ENCODE assay signal across 19 mouse cellular contexts in the genomic region with DNA sequence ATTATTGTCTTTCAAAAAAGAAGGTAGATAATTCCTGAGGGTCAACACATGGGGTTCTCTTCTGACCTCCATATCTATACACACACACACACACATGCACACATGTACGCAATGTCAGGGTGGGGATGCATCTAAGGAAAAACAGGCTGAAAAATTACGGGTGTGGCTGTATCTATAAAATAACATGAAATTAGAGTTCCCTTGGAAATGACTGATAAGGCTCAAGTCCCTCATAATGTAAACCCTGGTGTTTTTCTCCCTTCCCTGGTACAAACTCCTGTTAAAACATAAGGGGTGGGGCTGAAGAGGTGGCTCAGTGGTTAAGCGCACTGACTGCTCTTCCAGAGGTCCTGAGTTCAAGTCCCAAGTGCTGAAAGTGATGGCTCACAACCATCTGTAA. TPM values are rescaled to one million over a fixed set of nuclear protein-coding genes. Genes with fewer than 3 reads are reported as not detected.
A peak's percentile ranks its signal among the peaks of the same experiment; 100 is the strongest.
DNase-seq lines count a peak whose midpoint lies in the region; ATAC-seq and TF ChIP-seq lines count a peak whose summit lies in the region.
"Had no signal": no experiment of that assay in that cellular context is flagged by ENCODE, and none has a peak within 500 bp of the region (broad histone marks: within the 10 kb centered on the region; RNA-seq: fewer than 3 reads in every experiment).

No protein-coding gene starts in this region.

- H3K9me3 ChIP-seq in limb, embryonic 13.5 days: no peaks in the 10 kb centered on the region
- no peaks in the 10 kb centered on the region for H3K9me3 ChIP-seq in limb, embryonic 10.5 days (replicated peaks)
- H3K9me3 ChIP-seq in erythroblast, embryonic 14.5 days (ENCODE audit: control insufficient read depth, low read length): no peaks in the 10 kb centered on the region
- H3K9me3 ChIP-seq: heart, embryonic 13.5 days; hindbrain, embryonic 13.5 days; limb, embryonic 12.5 days had no signal

- WGBS in limb, embryonic 13.5 days: 94% methylated on average over 3 of the region's 3 CpGs
- 95% methylated on average over 3 of the region's 3 CpGs for WGBS in limb, embryonic 10.5 days

- peak overlapping the region; percentile 67 for H3K4me2 ChIP-seq in limb, embryonic 13.5 days (replicated peaks)

- H3K4me1 ChIP-seq in limb, embryonic 13.5 days: peaks cover 14% of the 10 kb centered on the region
- H3K4me1 ChIP-seq in limb, embryonic 10.5 days: peaks cover 16% of the 10 kb centered on the region
- peaks cover 46% of the 10 kb centered on the region for H3K4me1 ChIP-seq in bone marrow macrophage, adult 2 months (ENCODE audit: control insufficient read depth, insufficient read depth, low read length)
- H3K4me1 ChIP-seq in erythroblast, embryonic 14.5 days (ENCODE audit: control insufficient read depth): peaks cover 45% of the 10 kb centered on the region

- no peak overlapping the region for H3K9ac ChIP-seq in limb, embryonic 13.5 days

- no peak for TF ChIP-seq POLR2A in bone marrow macrophage, adult 2 months (IDR thresholded peaks at IDR 0.05; ENCODE audit: borderline replicate concordance, low read depth, low read length)

- H3K27ac ChIP-seq in limb, embryonic 13.5 days: no peak overlapping the region
- H3K27ac ChIP-seq in limb, embryonic 10.5 days: no peak overlapping the region
- no peak overlapping the region for H3K27ac ChIP-seq in bone marrow macrophage, adult 2 months (ENCODE audit: insufficient read depth, low read depth, low read length)
- H3K27ac ChIP-seq: heart, embryonic 13.5 days; hindbrain, embryonic 13.5 days; limb, embryonic 12.5 days had no signal

- H3K27me3 ChIP-seq in limb, embryonic 13.5 days: no peaks in the 10 kb centered on the region
- H3K27me3 ChIP-seq in limb, embryonic 10.5 days (ENCODE audit: low read depth, poor library complexity, severe bottlenecking): no peaks in the 10 kb centered on the region
- no peaks in the 10 kb centered on the region for H3K27me3 ChIP-seq in erythroblast, embryonic 14.5 days (ENCODE audit: control insufficient read depth)
- H3K27me3 ChIP-seq: heart, embryonic 13.5 days; hindbrain, embryonic 13.5 days; limb, embryonic 12.5 days had no signal

- peaks cover 20% of the 10 kb centered on the region for H3K36me3 ChIP-seq in limb, embryonic 13.5 days
- peaks cover 36% of the 10 kb centered on the region for H3K36me3 ChIP-seq in limb, embryonic 10.5 days
- H3K36me3 ChIP-seq in erythroblast, embryonic 14.5 days (ENCODE audit: control insufficient read depth): peaks cover 13% of the 10 kb centered on the region

- TF ChIP-seq CTCF in bone marrow macrophage, adult 2 months (IDR thresholded peaks at IDR 0.05; ENCODE audit: low read depth, low read length): no peak

- ATAC-seq in limb, embryonic 13.5 days (ENCODE audit: low FRiP score, low read depth): no peak
- ATAC-seq in megakaryocyte progenitor cell, adult 5-6 weeks (replicated peaks; ENCODE audit: poor library complexity): peak; percentile 18; the same call in 1 of the 2 replicates

- H3K4me3 ChIP-seq in limb, embryonic 13.5 days: no peak overlapping the region
- no peak overlapping the region for H3K4me3 ChIP-seq in limb, embryonic 10.5 days
- H3K4me3 ChIP-seq in bone marrow macrophage, adult 2 months (ENCODE audit: insufficient read depth, low read length): peak overlapping the region; percentile 83
- peak overlapping the region; percentile 17 for H3K4me3 ChIP-seq in erythroblast, embryonic 14.5 days (replicated peaks)

- DNase-seq in limb, embryonic 10.5 days (ENCODE audit: low spot score): no peak
- DNase-seq in cerebellum, postnatal 14 days: no peak
- no peak for DNase-seq in T-cell, adult 2 months (ENCODE audit: low spot score)
- DNase-seq: adrenal gland, postnatal 25 days; cerebellum, adult 8-10 months; gastrocnemius, postnatal 36 days; kidney, postnatal 25 days; lung, postnatal 36 days; retina, postnatal 1 day; thymus, postnatal 4 days had no signal

RNA-seq across cellular contexts. Expression of a gene that starts 1.7 kb away (rescaled TPM):
- polyA plus RNA-seq in limb, embryonic 13.5 days (2015; fragmentation: Nextera tagmentation; extraction: Ambion mirVana): 77.2 and 80.8 TPM in 2 replicates
- 63.3 and 65.9 TPM in 2 replicates for polyA plus RNA-seq in limb, embryonic 10.5 days (2016; fragmentation: Nextera tagmentation; extraction: Ambion mirVana)
- 259 and 279 TPM in 2 replicates for polyA plus RNA-seq in bone marrow macrophage, adult 2 months (2012; ENCODE audit: insufficient read depth, insufficient read length, missing spikeins)
- polyA plus RNA-seq in erythroblast, embryonic 14.5 days (2012): 0.55 and 0.92 TPM in 2 replicates
- 25.0 and 25.4 TPM in 2 replicates for total RNA-seq in megakaryocyte progenitor cell, adult 5-6 weeks (2015)
- 13.8 and 15.0 TPM in 2 replicates for total RNA-seq in megakaryocyte progenitor cell, adult 5-6 weeks (2017)

RNA-seq across cellular contexts. Expression of a gene that starts 13.1 kb away (rescaled TPM):
- not detected in 2 replicates for polyA plus RNA-seq in limb, embryonic 13.5 days (2015; fragmentation: Nextera tagmentation; extraction: Ambion mirVana)
- not detected in 2 replicates for polyA plus RNA-seq in limb, embryonic 10.5 days (2016; fragmentation: Nextera tagmentation; extraction: Ambion mirVana)
- not detected in 2 replicates for polyA plus RNA-seq in bone marrow macrophage, adult 2 months (2012; ENCODE audit: insufficient read depth, insufficient read length, missing spikeins)
- polyA plus RNA-seq in erythroblast, embryonic 14.5 days (2012): not detected in 2 replicates
- total RNA-seq in megakaryocyte progenitor cell, adult 5-6 weeks (2015): not detected in 2 replicates
- total RNA-seq in megakaryocyte progenitor cell, adult 5-6 weeks (2017): not detected in 2 replicates
- total RNA-seq: adrenal gland, postnatal 25 days; gastrocnemius, postnatal 36 days; layer of hippocampus, postnatal 14 days had no signal
- polyA plus RNA-seq: heart, embryonic 13.5 days; hindbrain, embryonic 13.5 days; limb, embryonic 12.5 days; stomach, embryonic 16.5 days had no signal

RNA-seq across cellular contexts. Expression of a gene that starts 16.5 kb away (rescaled TPM):
- 22.6 and 24.1 TPM in 2 replicates for polyA plus RNA-seq in limb, embryonic 13.5 days (2015; fragmentation: Nextera tagmentation; extraction: Ambion mirVana)
- 25.9 and 28.7 TPM in 2 replicates for polyA plus RNA-seq in limb, embryonic 10.5 days (2016; fragmentation: Nextera tagmentation; extraction: Ambion mirVana)
- 6.0 and 7.2 TPM in 2 replicates for polyA plus RNA-seq in bone marrow macrophage, adult 2 months (2012; ENCODE audit: insufficient read depth, insufficient read length, missing spikeins)
- polyA plus RNA-seq in erythroblast, embryonic 14.5 days (2012): 0.14 and 0.24 TPM in 2 replicates
- 7.6 and 10.1 TPM in 2 replicates for total RNA-seq in megakaryocyte progenitor cell, adult 5-6 weeks (2015)
- 11.2 and 11.7 TPM in 2 replicates for total RNA-seq in megakaryocyte progenitor cell, adult 5-6 weeks (2017)

RNA-seq across cellular contexts. Expression of a gene that starts 45.6 kb away (rescaled TPM):
- 5.4 and 6.7 TPM in 2 replicates for polyA plus RNA-seq in limb, embryonic 13.5 days (2015; fragmentation: Nextera tagmentation; extraction: Ambion mirVana)
- 3.0 and 3.4 TPM in 2 replicates for polyA plus RNA-seq in limb, embryonic 10.5 days (2016; fragmentation: Nextera tagmentation; extraction: Ambion mirVana)
- polyA plus RNA-seq in bone marrow macrophage, adult 2 months (2012; ENCODE audit: insufficient read depth, insufficient read length, missing spikeins): 85.2 and 95.7 TPM in 2 replicates
- 0.29 and 0.87 TPM in 2 replicates for polyA plus RNA-seq in erythroblast, embryonic 14.5 days (2012)
- 22.8 and 28.2 TPM in 2 replicates for total RNA-seq in megakaryocyte progenitor cell, adult 5-6 weeks (2015)
- total RNA-seq in megakaryocyte progenitor cell, adult 5-6 weeks (2017): 16.7 and 21.2 TPM in 2 replicates

Comparison
In these comparisons a context has a peak if more than half of its experiments do, and no peak if none do; other contexts are left out.
1. H3K4me3 ChIP-seq: peak in bone marrow macrophage, adult 2 months (single experiment) and erythroblast, embryonic 14.5 days (single experiment); none in limb, embryonic 13.5 days (single experiment) and limb, embryonic 10.5 days (single experiment).
2. RNA of a gene that starts 1.7 kb away (polyA plus RNA-seq): 259 to 279 TPM in bone marrow macrophage, adult 2 months, 77.2 to 80.8 TPM in limb, embryonic 13.5 days and 63.3 to 65.9 TPM in limb, embryonic 10.5 days; 0.55 to 0.92 TPM in erythroblast, embryonic 14.5 days; every median in the first group is over 10 times any median in the second.